Mouse (Mus musculus): ENCODE measurements around the gene Antxr2. TPM values are rescaled to one million over a fixed set of nuclear protein-coding genes. Genes with fewer than 3 reads are reported as not detected.

Gene Antxr2
- total RNA-seq, 2 experiments from 2014 or later: 3.1 to 4.8 TPM

DNA sequence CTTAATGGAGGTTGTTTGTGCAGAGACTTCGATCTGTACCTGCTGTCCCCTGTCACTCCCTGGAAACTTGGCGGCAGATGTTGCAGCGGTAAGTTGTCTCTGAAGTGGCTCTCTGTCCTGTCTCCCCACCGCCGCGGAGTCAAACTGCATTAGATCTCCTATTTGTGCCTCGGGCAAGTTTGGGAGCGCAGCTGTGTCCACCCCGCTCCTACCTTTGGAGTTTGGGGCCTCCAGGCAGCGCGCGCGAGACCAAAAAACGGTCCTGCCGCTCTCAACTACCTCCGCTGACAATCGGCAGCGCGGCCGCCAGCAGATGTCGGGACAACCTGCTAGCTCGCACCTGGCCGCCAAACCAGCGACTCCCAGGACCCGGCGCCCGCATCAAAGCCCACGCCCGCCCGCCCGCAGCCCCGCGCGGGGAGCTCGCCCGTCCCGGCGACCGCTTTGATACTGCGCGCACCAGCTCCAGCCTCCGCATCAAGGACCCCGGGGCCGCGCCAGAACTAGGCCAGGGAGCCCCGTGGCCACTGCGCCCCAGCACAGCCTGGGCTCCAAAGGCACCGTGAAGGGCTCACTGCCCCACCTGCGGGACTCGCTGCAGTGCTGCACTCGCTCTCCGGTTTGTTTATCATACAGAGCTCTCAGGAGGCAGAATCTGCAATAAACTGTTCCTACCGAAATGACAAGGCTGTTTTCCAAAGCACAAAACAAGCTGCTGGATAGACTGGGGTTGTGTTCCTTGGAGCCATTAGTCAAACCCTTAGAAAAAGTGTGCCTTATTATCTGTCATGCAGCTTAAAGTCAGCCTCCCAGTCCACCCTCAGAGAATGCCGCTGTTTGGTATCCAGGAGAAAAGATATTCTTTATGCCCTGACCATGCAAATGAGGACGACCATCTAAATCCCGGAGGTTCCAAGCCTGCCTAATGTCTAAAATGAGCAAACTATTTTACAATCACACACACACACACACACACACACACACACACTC is 95.4 kb downstream of the Antxr2 start:
- ATAC-seq (replicated peaks; ENCODE audit: low FRiP score, poor library complexity, severe bottlenecking): no peak

DNA sequence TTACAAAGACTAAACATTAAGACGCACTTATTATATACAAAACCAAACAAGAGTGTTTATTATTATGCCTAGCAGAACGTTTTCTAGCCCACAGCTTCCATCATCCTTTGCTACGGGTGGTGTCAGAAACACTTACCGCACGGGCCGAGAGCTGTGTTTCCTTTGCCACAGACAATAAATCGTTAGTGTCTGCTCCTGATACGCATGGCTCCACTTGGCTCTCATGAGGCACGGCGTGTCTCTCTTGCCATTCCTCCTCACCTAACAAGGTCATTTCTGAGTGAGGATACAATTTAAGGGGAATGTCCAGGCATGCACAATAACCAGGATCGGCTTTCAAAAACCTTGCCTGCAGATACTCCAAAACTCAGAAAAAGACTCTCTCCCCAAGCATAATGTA is 113.2 kb downstream of the Antxr2 start:
- ATAC-seq (replicated peaks; ENCODE audit: low FRiP score, poor library complexity, severe bottlenecking): no peak

- no peak for ATAC-seq (replicated peaks; ENCODE audit: low FRiP score, poor library complexity, severe bottlenecking)
Observed at GRCm38 (mm10) chr5:97914890-97915289, 116.0 kb downstream of the Antxr2 start.

- no peak for ATAC-seq (replicated peaks; ENCODE audit: low FRiP score, poor library complexity, severe bottlenecking)
Observed at GRCm38 (mm10) chr5:97913901-97914300, 116.9 kb downstream of the Antxr2 start.

GRCm38 (mm10) chr5:97907482-97907881 is 123.4 kb downstream of the Antxr2 start:
- no peak for ATAC-seq (replicated peaks; ENCODE audit: low FRiP score, poor library complexity, severe bottlenecking)

GRCm38 (mm10) chr5:97906537-97907266 is 124.1 kb downstream of the Antxr2 start:
- ATAC-seq (replicated peaks; ENCODE audit: low FRiP score, poor library complexity, severe bottlenecking): no peak

DNA sequence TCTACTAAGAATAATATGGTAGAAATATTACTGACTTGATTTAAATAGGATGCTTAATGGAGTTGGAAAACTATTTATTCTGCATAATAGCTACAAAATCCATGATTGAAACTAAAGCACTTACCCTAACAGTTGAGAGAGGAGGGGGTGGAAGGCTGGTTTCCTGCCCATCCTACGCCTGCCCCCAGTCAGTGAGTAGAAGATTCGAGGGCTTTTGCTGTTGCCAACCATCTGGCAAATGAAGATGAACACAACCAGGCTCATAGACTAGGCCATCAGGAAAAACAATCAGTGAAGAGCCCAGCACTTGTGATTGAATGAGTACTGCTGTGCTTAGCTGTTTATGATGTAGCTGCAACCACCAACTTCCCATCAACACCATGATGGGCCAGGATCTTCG is 125.0 kb downstream of the Antxr2 start:
- no peak for ATAC-seq (replicated peaks; ENCODE audit: low FRiP score, poor library complexity, severe bottlenecking)

DNA sequence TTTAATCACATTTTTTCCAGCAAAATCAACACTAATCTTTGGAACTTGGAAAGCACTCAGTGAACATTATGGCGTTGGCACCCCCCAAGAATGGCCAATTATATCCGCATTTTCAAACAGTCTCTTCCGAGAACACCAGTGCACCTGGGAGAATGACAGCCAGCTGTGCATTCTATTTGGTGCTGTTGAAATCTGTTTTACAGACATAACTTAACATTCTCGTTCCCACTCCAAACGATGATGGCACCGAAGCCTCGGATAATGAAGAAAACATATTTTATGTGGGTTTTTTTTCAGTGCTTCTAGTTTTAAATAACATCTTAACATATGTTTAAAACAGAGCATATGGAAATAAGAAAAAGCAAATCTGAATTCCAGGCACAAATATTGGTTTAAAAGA is 129.7 kb downstream of the Antxr2 start:
- ATAC-seq (replicated peaks; ENCODE audit: low FRiP score, poor library complexity, severe bottlenecking): no peak

GRCm38 (mm10) chr5:97899321-97899720 is 131.5 kb downstream of the Antxr2 start:
- no peak for ATAC-seq (replicated peaks; ENCODE audit: low FRiP score, poor library complexity, severe bottlenecking)

DNA sequence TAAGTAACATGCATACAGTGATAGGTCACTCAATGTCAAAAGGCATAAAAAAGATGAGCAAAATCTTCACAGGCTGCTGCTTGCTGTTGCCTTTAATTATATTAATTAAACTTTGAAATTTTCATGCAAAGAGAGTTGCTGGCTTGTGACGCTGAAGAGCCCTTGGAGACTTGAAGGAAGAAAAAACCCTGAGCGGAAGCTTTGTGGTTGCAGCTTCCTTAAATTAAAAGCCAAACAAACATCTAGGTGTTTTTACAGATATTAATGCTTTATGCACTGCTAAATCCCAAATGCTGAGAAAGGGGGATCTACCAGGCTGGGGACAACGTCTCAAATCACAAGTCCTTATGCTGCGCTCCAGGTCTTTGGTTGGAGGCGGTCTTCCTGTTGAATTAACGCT is 145.4 kb downstream of the Antxr2 start:
- ATAC-seq (replicated peaks; ENCODE audit: low FRiP score, poor library complexity, severe bottlenecking): no peak

DNA sequence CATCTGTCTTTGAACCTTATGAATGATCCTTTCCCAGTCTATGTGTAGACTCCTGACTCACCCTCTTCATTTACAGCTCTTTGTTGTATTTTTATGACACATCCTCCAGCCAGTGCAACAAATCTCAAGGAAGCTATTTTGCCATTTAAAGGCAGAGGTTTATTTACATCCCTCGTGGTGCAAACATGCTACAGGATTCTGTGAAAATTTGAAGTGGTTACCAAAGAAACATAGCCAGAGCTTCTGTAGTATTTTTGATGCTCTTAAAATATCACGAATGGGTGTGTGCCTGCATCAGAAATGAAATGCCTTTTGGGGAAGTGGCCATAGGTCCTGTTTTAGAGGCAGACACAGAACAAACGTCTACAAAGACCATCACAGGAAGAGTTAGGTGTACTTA is 146.7 kb downstream of the Antxr2 start:
- ATAC-seq (replicated peaks; ENCODE audit: low FRiP score, poor library complexity, severe bottlenecking): no peak

- ATAC-seq (replicated peaks; ENCODE audit: low FRiP score, poor library complexity, severe bottlenecking): no peak
Observed at GRCm38 (mm10) chr5:97881421-97881820, 149.4 kb downstream of the Antxr2 start.

DNA sequence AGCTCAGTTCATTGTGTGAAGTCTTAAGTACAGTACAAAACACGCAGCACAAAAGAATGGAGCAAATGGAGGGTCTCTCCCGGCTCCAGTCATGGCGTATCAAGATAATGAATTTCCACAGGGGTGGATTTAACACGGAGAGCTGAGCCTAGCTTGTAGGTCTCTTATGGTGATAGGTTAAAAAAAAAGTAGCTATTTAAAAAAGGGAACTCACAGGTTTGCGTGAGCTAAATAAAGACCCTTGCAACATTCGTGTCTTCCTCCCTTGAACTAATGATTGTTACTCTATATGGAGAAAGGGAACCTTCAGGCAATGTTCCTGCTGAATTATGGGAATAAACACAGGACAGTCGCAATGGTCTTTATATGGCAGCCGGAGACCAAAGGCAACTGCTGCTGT is 150.7 kb downstream of the Antxr2 start:
- ATAC-seq (replicated peaks; ENCODE audit: low FRiP score, poor library complexity, severe bottlenecking): no peak

GRCm38 (mm10) chr5:97878871-97879270 is 152.0 kb downstream of the Antxr2 start:
- ATAC-seq (replicated peaks; ENCODE audit: low FRiP score, poor library complexity, severe bottlenecking): no peak

DNA sequence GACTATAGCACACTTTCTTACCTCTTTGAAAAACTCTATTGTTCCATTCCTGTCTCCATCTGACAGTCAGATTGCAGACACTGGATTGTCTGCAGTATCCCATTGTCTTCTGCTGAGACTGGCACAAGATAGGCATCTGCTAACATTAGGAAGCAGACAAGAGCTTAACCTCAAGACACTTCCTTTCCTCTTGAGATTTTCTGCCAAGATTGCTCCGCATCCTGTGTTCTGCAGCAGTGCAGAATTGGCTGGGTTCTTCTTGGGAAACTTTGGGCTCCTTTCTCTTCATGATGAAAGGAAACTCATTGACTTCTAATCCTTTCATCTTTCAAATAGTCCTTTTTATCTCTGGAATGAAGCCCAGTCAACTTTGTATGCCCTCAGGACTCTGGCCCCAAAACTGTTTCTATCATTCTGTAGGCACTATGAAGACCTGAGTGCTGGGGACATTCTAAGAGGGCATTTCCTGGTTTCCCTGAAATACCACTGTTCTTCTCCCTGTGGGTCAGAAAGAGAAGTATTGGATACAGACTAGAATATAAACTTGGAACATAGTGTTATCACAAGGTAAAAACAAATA is 152.5 kb downstream of the Antxr2 start:
- ATAC-seq (replicated peaks; ENCODE audit: low FRiP score, poor library complexity, severe bottlenecking): no peak

- no peak for ATAC-seq (replicated peaks; ENCODE audit: low FRiP score, poor library complexity, severe bottlenecking)
Observed at GRCm38 (mm10) chr5:97876895-97877294, 153.9 kb downstream of the Antxr2 start.

- ATAC-seq (replicated peaks; ENCODE audit: low FRiP score, poor library complexity, severe bottlenecking): no peak
Observed at GRCm38 (mm10) chr5:97867921-97868320, 162.9 kb downstream of the Antxr2 start.

DNA sequence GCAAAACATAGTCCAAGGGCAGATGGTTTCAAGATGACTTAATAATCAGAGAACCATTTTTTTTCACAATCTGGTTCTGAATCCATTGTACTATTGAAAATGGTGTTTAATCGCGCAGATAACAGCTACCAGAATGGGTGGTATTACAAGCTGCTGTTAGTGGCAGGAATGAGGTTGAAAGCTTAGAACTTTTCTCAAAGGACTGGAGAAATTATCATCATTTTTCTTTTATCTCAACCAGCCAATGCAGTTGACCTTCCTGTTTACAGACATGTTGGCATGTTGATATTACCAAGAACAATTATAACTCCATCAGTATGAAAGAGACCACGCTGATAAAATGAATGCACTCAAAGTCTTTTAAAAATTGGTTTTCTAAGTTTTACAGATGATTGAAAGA is 163.9 kb downstream of the Antxr2 start:
- no peak for ATAC-seq (replicated peaks; ENCODE audit: low FRiP score, poor library complexity, severe bottlenecking)

DNA sequence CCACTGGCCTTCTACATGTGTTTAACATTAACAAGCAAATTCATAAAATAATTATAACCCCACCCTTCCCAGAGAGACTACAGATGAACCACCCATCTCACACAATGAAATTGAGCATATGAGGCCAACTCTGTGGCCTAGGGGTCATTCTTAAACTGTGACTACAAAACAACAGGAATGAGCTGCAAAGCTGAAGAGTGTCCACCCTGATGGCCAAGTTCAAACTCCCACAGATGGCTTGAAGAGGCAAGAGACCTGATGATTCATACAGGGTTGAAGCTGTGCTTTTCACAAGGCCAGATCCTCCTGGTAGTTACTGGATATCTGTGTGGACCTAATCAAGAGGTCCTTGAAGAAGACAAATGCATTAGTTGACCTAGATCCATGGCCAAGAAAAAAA is 173.7 kb downstream of the Antxr2 start:
- ATAC-seq (replicated peaks; ENCODE audit: low FRiP score, poor library complexity, severe bottlenecking): no peak

DNA sequence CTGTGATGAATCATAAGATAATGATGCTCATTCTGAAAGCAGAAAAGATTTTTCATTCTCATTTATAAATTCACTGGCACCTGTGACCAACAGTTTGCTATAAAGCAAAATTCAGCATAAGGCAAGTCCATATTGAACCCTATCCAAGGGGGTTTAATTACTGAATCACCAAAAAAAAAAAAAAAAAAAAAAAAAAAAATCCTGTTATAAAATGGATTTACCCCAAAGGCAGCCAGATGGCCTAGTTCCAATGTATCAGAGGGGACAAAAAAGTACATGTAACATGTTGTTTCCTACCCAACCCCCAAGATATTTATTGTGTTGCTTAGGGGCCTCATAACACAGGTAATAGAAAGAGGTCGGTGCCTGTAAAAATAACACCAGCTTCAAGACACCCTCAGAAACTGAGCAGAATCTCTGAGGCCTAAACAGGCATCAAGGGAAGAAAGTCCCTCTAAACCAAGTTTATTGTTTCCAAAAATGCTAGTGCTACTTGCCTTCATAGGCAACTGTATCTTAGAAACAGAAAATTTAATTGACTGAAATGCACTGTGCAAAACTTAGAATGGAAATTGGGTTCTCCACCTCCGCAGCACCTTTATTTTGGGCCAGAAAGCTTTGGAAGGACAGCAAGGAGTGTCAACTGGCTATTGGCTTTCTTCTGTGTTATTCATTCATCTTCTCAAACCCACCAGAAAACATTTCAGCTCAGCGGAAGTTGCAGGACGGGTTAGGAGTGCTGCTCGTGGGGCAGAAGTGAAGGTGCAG is 178.7 kb downstream of the Antxr2 start:
- no peak for ATAC-seq (replicated peaks; ENCODE audit: low FRiP score, poor library complexity, severe bottlenecking)

Data from erythroblast, adult 5-6 weeks (primary cell).